Mouse (Mus musculus) bone marrow macrophage, adult 2 months (primary cell): ENCODE measurements at regions not wholly inside any gene's neighbourhood (a gene's known extent, or its start where the extent isn't known, plus 50 kb on each side); places are given as distances from the start of the nearest gene placed in this dataset.

ENCODE experiments used
- CTCF ChIP-seq: IDR thresholded peaks from 2 replicates; pipeline ENCODE4 v1.5.1; 2012; ENCODE audit warnings: low read depth, mild to moderate bottlenecking, low read length, moderate library complexity
- POLR2A ChIP-seq: IDR thresholded peaks from 2 replicates; pipeline ENCODE4 v1.6.1; 2012; ENCODE audit warnings: mild to moderate bottlenecking, low read depth, low read length, borderline replicate concordance

GRCm38 (mm10) chr14:120212626-120213025 is 62.8 kb upstream of the Mbnl2 start:
- TF ChIP-seq POLR2A: no peak
- TF ChIP-seq CTCF: no peak
